Mouse (Mus musculus) MEL (cell line): Measurements from ENCODE around the gene Cbs. TPM values are rescaled to one million over a fixed set of nuclear protein-coding genes. Genes with fewer than 3 reads are reported as not detected.

Experiments
- DNase-seq: peaks from one replicate; pipeline ENCODE4 v3.0.0; 2011; ENCODE audit warnings: low read depth, low spot score
- H3K27ac ChIP-seq: 2 replicates; pipeline ENCODE4 v1.5.1; 2012; ENCODE audit warnings: low read depth, mild to moderate bottlenecking, control low read depth, low read length, moderate library complexity; ENCODE audit not compliant: control insufficient read depth
- H3K27me3 ChIP-seq, 2 experiments: fragments of 150-350 bp in 1 of 2; sonication (generic) in 1 of 2; 2 replicates each; pipeline ENCODE4 v1.6.1; 2012; ENCODE audit warnings: low read length in 2 of 2, mild to moderate bottlenecking in 2 of 2, improper control_type of control experiment in 1 of 2, moderate library complexity in 1 of 2; ENCODE audit not compliant: insufficient read depth in 2 of 2, control insufficient read depth in 1 of 2
- H3K36me3 ChIP-seq, 2 experiments: 2 replicates each; pipeline ENCODE4 v1.6.1; 2012 to 2014; ENCODE audit warnings: low read length in 2 of 2, improper control_type of control experiment in 1 of 2, inconsistent platforms in 1 of 2, mild to moderate bottlenecking in 1 of 2; ENCODE audit not compliant: insufficient read depth in 2 of 2, control insufficient read depth in 1 of 2
- H3K4me1 ChIP-seq, 2 experiments: fragments of 150-350 bp in 1 of 2; sonication (generic) in 1 of 2; 2 replicates each; pipeline ENCODE4 v1.6.1; 2012; ENCODE audit warnings: low read length in 2 of 2, improper control_type of control experiment in 1 of 2, mild to moderate bottlenecking in 1 of 2; ENCODE audit not compliant: insufficient read depth in 2 of 2, control insufficient read depth in 1 of 2
- H3K4me3 ChIP-seq, 2 experiments: fragments of 150-350 bp in 1 of 2; sonication (generic) in 1 of 2; 2 replicates each; pipeline ENCODE4 v1.5.1; 2012; ENCODE audit warnings: low read depth in 2 of 2, low read length in 2 of 2, mild to moderate bottlenecking in 2 of 2, moderate library complexity in 2 of 2, control low read depth in 1 of 2, improper control_type of control experiment in 1 of 2; ENCODE audit not compliant: control insufficient read depth in 1 of 2, insufficient read depth in 1 of 2
- H3K79me2 ChIP-seq: 2 replicates; pipeline ENCODE4 v1.6.1; 2012; ENCODE audit warnings: mild to moderate bottlenecking, low read length, moderate library complexity; ENCODE audit not compliant: control insufficient read depth, poor library complexity, insufficient read depth
- H3K9ac ChIP-seq: 2 replicates; pipeline ENCODE4 v1.6.1; 2012; ENCODE audit warnings: low read depth, mild to moderate bottlenecking, control low read depth, low read length, moderate library complexity; ENCODE audit not compliant: control insufficient read depth, poor library complexity, severe bottlenecking
- H3K9me3 ChIP-seq: fragments of 150-350 bp; sonication (generic); replicated peaks from 2 replicates; pipeline ENCODE4 v1.6.1; 2012; ENCODE audit warnings: mild to moderate bottlenecking, low read length, improper control_type of control experiment, moderate library complexity; ENCODE audit not compliant: insufficient read depth
- BHLHE40 ChIP-seq: IDR thresholded peaks from 2 replicates; pipeline ENCODE4 v1.6.1; 2012; ENCODE audit warnings: low read depth, mild to moderate bottlenecking, inconsistent platforms, low read length, improper control_type of control experiment, borderline replicate concordance
- CTCF ChIP-seq, 3 experiments: IDR thresholded peaks in 2 of 3; conservative IDR thresholded peaks in 1 of 3; 2 replicates each; pipeline ENCODE4 v1.5.1; 2011 to 2012; ENCODE audit warnings: low read length in 3 of 3, low read depth in 2 of 3, mild to moderate bottlenecking in 2 of 3, improper control_type of control experiment in 1 of 3, inconsistent platforms in 1 of 3, mixed read lengths in 1 of 3, moderate library complexity in 1 of 3; ENCODE audit not compliant: control insufficient read depth in 1 of 3, insufficient read depth in 1 of 3, poor library complexity in 1 of 3, severe bottlenecking in 1 of 3
- E2F4 ChIP-seq: IDR thresholded peaks from 2 replicates; pipeline ENCODE4 v1.6.1; 2011; ENCODE audit warnings: low read depth, low read length, improper control_type of control experiment, borderline replicate concordance
- ELF1 ChIP-seq: IDR thresholded peaks from 2 replicates; pipeline ENCODE4 v1.6.1; 2014; ENCODE audit warnings: low read depth, mild to moderate bottlenecking, inconsistent platforms, low read length, improper control_type of control experiment, moderate library complexity
- ETS1 ChIP-seq: IDR thresholded peaks from 2 replicates; pipeline ENCODE4 v1.6.1; 2012; ENCODE audit warnings: low read depth, mild to moderate bottlenecking, inconsistent platforms, low read length, improper control_type of control experiment, moderate library complexity
- GABPA ChIP-seq: IDR thresholded peaks from 2 replicates; pipeline ENCODE4 v1.6.1; 2012; ENCODE audit warnings: low read depth, mild to moderate bottlenecking, inconsistent platforms, low read length, improper control_type of control experiment, moderate library complexity
- GATA1 ChIP-seq: IDR thresholded peaks from 2 replicates; pipeline ENCODE4 v1.6.1; 2011; ENCODE audit warnings: low read depth, low read length, improper control_type of control experiment
- HCFC1 ChIP-seq: IDR thresholded peaks from 2 replicates; pipeline ENCODE4 v1.6.1; 2012; ENCODE audit warnings: low read depth, mild to moderate bottlenecking, inconsistent platforms, low read length, improper control_type of control experiment, moderate library complexity
- KAT2A ChIP-seq: conservative IDR thresholded peaks from 2 replicates; pipeline ENCODE4 v1.6.1; 2012; ENCODE audit warnings: low read depth, low read length, improper control_type of control experiment, inconsistent platforms
- MAX ChIP-seq: IDR thresholded peaks from 2 replicates; pipeline ENCODE4 v1.6.1; 2011; ENCODE audit warnings: low read length, improper control_type of control experiment
- MAZ ChIP-seq: IDR thresholded peaks from 2 replicates; pipeline ENCODE4 v1.6.1; 2012; ENCODE audit warnings: low read depth, mild to moderate bottlenecking, inconsistent platforms, low read length, improper control_type of control experiment
- MEF2A ChIP-seq: IDR thresholded peaks from 2 replicates; pipeline ENCODE4 v1.6.1; 2014; ENCODE audit warnings: low read depth, mild to moderate bottlenecking, inconsistent platforms, low read length, improper control_type of control experiment; ENCODE audit not compliant: poor library complexity, insufficient replicate concordance, severe bottlenecking; ENCODE audit errors: extremely low read depth
- MXI1 ChIP-seq: IDR thresholded peaks from 2 replicates; pipeline ENCODE4 v1.6.1; 2011; ENCODE audit warnings: mild to moderate bottlenecking, low read depth, low read length, improper control_type of control experiment
- MYB ChIP-seq: IDR thresholded peaks from 2 replicates; pipeline ENCODE4 v1.6.1; 2011; ENCODE audit warnings: mild to moderate bottlenecking, low read depth, low read length, improper control_type of control experiment
- MYC ChIP-seq: IDR thresholded peaks from 2 replicates; pipeline ENCODE4 v1.6.1; 2011; ENCODE audit warnings: low read depth, mild to moderate bottlenecking, low read length, improper control_type of control experiment, moderate library complexity
- NRF1 ChIP-seq: IDR thresholded peaks from 2 replicates; pipeline ENCODE4 v1.6.1; 2014; ENCODE audit warnings: low read depth, mild to moderate bottlenecking, inconsistent platforms, low read length, improper control_type of control experiment, moderate library complexity; ENCODE audit not compliant: poor library complexity, insufficient read depth, severe bottlenecking
- POLR2AphosphoS2 ChIP-seq: IDR thresholded peaks from 2 replicates; pipeline ENCODE4 v1.6.1; 2011; ENCODE audit warnings: low read length, improper control_type of control experiment
- POLR2AphosphoS5 ChIP-seq: IDR thresholded peaks from 2 replicates; pipeline ENCODE4 v1.6.1; 2012; ENCODE audit warnings: low read depth, borderline replicate concordance, mild to moderate bottlenecking, inconsistent platforms, low read length, moderate library complexity, mixed read lengths
- RAD21 ChIP-seq: IDR thresholded peaks from 2 replicates; pipeline ENCODE4 v1.6.1; 2011; ENCODE audit warnings: mild to moderate bottlenecking, low read depth, low read length, improper control_type of control experiment
- SMC3 ChIP-seq: IDR thresholded peaks from 2 replicates; pipeline ENCODE4 v1.6.1; 2011; ENCODE audit warnings: low read depth, low read length, improper control_type of control experiment
- TAL1 ChIP-seq: IDR thresholded peaks from 2 replicates; pipeline ENCODE4 v1.6.1; 2012; ENCODE audit warnings: mild to moderate bottlenecking, inconsistent platforms, low read length, moderate library complexity, mixed read lengths
- TBP ChIP-seq: IDR thresholded peaks from 2 replicates; pipeline ENCODE4 v1.8.0; 2011; ENCODE audit warnings: low read depth, low read length, improper control_type of control experiment
- TCF12 ChIP-seq: IDR thresholded peaks from 2 replicates; pipeline ENCODE4 v1.6.1; 2014; ENCODE audit warnings: low read depth, mild to moderate bottlenecking, inconsistent platforms, low read length, improper control_type of control experiment, moderate library complexity
- USF1 ChIP-seq: IDR thresholded peaks from 2 replicates; pipeline ENCODE4 v1.6.1; 2014; ENCODE audit warnings: low read depth, mild to moderate bottlenecking, inconsistent platforms, low read length, improper control_type of control experiment, moderate library complexity
- USF2 ChIP-seq, 2 experiments: IDR thresholded peaks; 2 replicates each; pipeline ENCODE4 v1.6.1; 2011 to 2012; ENCODE audit warnings: improper control_type of control experiment in 2 of 2, low read length in 2 of 2, borderline replicate concordance in 1 of 2, inconsistent platforms in 1 of 2, low read depth in 1 of 2, mild to moderate bottlenecking in 1 of 2; ENCODE audit not compliant: insufficient read depth in 1 of 2
- ZC3H11A ChIP-seq: IDR thresholded peaks from 2 replicates; pipeline ENCODE4 v1.6.1; 2012; ENCODE audit warnings: low read depth, mild to moderate bottlenecking, inconsistent platforms, low read length, improper control_type of control experiment
- ZKSCAN1 ChIP-seq: IDR thresholded peaks from 2 replicates; pipeline ENCODE4 v1.6.1; 2012; ENCODE audit warnings: low read depth, mild to moderate bottlenecking, inconsistent platforms, low read length, improper control_type of control experiment, moderate library complexity
- polyA plus RNA-seq, 2 experiments: library from polyadenylated mRNA; stranded (reverse) in 1 of 2; unstranded in 1 of 2; fragments of >175 nt in 1 of 2; fragments of >200 nt in 1 of 2; gene quantifications; 2 replicates each; pipeline versions ENCODE4 v1.2.1 to v1.2.4; 2012; ENCODE audit warnings: low replicate concordance in 2 of 2, low read depth in 1 of 2; ENCODE audit not compliant: insufficient read length in 2 of 2, insufficient read depth in 1 of 2, missing spikeins in 1 of 2
- total RNA-seq: library from RNA; depleted of rRNA; stranded (reverse); fragments of 300-350 nt; gene quantifications from 2 replicates; pipeline ENCODE4 v1.2.3, GENCODE M21; 2012

The Cbs gene
- total and polyA plus RNA-seq, 3 experiments, result 13.7 to 16.8 TPM; not detected in 1

- DNase-seq, result no peak
- Histone ChIP-seq H3K27me3 (no peaks in the 10 kb centered on the region), H3K9me3 (no peaks in the 10 kb centered on the region), H3K79me2 (no peaks in the 10 kb centered on the region), H3K4me1 (no peaks in the 10 kb centered on the region), H3K27ac (no peak overlapping the region), H3K36me3 (no peaks in the 10 kb centered on the region), H3K4me3 (no peak overlapping the region), H3K9ac (no peak overlapping the region)
- no peak for TF ChIP-seq USF2 (IDR thresholded peaks at IDR 0.05; ENCODE audit: borderline replicate concordance in 1 of 2, insufficient read depth in 1 of 2, low read depth in 1 of 2, low read length in 2 of 2)
- no peak for TF ChIP-seq NRF1
- TF ChIP-seq TCF12, result no peak
- no peak for TF ChIP-seq KAT2A
- TF ChIP-seq POLR2AphosphoS5, result no peak
- no peak for TF ChIP-seq E2F4
- no peak for TF ChIP-seq POLR2AphosphoS2
- TF ChIP-seq GABPA, result no peak
Measured at GRCm38 (mm10) chr17:31607256-31607951, 29.6 kb downstream of the Cbs start.

GRCm38 (mm10) chr17:31606424-31606823 lies 30.6 kb downstream of the Cbs start:
- no peaks in the 10 kb centered on the region for H3K79me2 ChIP-seq
- peak; percentile 52 for TF ChIP-seq SMC3
- no peak for TF ChIP-seq GATA1
- no peak for TF ChIP-seq ELF1
- no peak for TF ChIP-seq ETS1
- no peak for TF ChIP-seq MAX
- peak; percentile 32 to 66 (median 46) for TF ChIP-seq CTCF (IDR thresholded peaks at IDR 0.05 in 2 of 3, conservative IDR thresholded peaks at IDR 0.05 in 1 of 3; ENCODE audit: control insufficient read depth in 1 of 3, insufficient read depth in 1 of 3, low read depth in 2 of 3, low read length in 3 of 3, poor library complexity in 1 of 3, severe bottlenecking in 1 of 3)
- peak; percentile 18 for TF ChIP-seq RAD21
- H3K4me1 ChIP-seq, result no peaks in the 10 kb centered on the region
- no peaks in the 10 kb centered on the region for H3K9me3 ChIP-seq
- no peak overlapping the region for H3K9ac ChIP-seq
- H3K36me3 ChIP-seq, result no peaks in the 10 kb centered on the region
- no peak overlapping the region for H3K4me3 ChIP-seq
- H3K27ac ChIP-seq, result no peak overlapping the region
- peak; percentile 39 for DNase-seq
- H3K27me3 ChIP-seq, result no peaks in the 10 kb centered on the region

- no peaks in the 10 kb centered on the region for H3K36me3 ChIP-seq
- no peaks in the 10 kb centered on the region for H3K79me2 ChIP-seq
- H3K27me3 ChIP-seq, result no peaks in the 10 kb centered on the region
- no peaks in the 10 kb centered on the region for H3K4me1 ChIP-seq
- no peak overlapping the region for H3K9ac ChIP-seq
- no peak overlapping the region for H3K4me3 ChIP-seq
- DNase-seq, result no peak
- no peaks in the 10 kb centered on the region for H3K9me3 ChIP-seq
- H3K27ac ChIP-seq, result no peak overlapping the region
- TF ChIP-seq MYC (no peak), MEF2A (no peak), MYB (no peak), ZC3H11A (no peak), BHLHE40 (no peak), TAL1 (no peak), MAZ (no peak), HCFC1 (no peak), TBP (no peak), USF1 (no peak), ZKSCAN1 (no peak), MXI1 (no peak), GATA1 (no peak), RAD21 (no peak)
Measured at GRCm38 (mm10) chr17:31598593-31598992, 38.4 kb downstream of the Cbs start.
